12 mouse cellular contexts compared by ENCODE assay signal in the genomic region with DNA sequence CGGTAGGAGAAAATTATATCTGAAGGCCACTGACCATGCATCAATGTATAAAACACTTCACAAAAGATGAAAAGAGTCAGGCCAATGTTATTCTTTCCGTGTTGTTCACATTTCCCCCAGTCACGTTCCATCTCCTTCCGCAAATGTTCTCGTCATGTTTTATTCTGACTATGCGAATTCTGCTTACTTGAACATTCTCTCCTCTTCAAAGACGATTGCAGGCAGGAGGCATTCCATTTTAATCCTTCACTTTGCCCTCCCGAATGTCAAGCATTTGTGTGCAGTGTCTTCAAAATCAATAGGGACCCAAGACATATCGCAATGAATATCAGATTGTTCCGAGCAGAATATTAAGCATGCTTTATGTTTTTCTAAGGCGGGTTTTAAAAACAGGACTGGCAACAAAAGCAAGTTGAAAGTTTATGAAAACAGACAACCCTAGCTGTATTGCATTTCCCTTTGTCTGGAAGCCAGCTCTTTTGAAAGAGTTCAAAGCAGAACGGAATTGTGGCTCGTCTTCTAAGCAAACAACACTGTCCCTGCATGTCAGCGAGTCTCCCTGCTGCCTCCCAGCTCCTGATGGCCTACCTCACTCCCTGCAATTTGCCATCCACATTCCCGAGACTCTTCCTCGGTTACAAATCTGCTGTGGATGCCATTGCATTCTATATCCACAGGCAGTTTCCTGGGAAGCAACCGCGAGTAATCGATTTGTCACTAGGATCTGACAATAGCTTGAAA.
DNase-seq lines count a peak whose midpoint lies in the region; ATAC-seq and TF ChIP-seq lines count a peak whose summit lies in the region.
"Had no signal": no experiment of that assay in that cellular context is flagged by ENCODE, and none has a peak within 500 bp of the region (broad histone marks: within the 10 kb centered on the region; RNA-seq: fewer than 3 reads in every experiment).

No protein-coding gene starts in this region.

- ATAC-seq in embryonic facial prominence, embryonic 15.5 days (ENCODE audit: insufficient number of reproducible peaks, low FRiP score, low TSS enrichment, low read depth) = 0 out of 2 replicates have a peak, but pooled peaks have one; percentile 26
- ATAC-seq in hindbrain, embryonic 15.5 days (ENCODE audit: low FRiP score, low read depth) = no peak
- ATAC-seq in neural tube, embryonic 13.5 days (ENCODE audit: low read depth) = no peak

- H3K4me1 ChIP-seq in liver, adult 2 months (ENCODE audit: control insufficient read depth, insufficient read depth, low read length) = no peaks in the 10 kb centered on the region
- peaks cover 32% of the 10 kb centered on the region for H3K4me1 ChIP-seq in embryonic facial prominence, embryonic 15.5 days
- peaks cover 15% of the 10 kb centered on the region for H3K4me1 ChIP-seq in hindbrain, embryonic 15.5 days (replicated peaks)
- H3K4me1 ChIP-seq in neural tube, embryonic 13.5 days (replicated peaks) = peaks cover 23% of the 10 kb centered on the region
- H3K4me1 ChIP-seq: liver, embryonic 13.5 days had no signal

- no peak for TF ChIP-seq POLR2A in liver, adult 2 months (IDR thresholded peaks at IDR 0.05; ENCODE audit: extremely low read depth, insufficient read depth, low read length)

- no peak for TF ChIP-seq CTCF in liver, adult 2 months (IDR thresholded peaks at IDR 0.05; ENCODE audit: low read depth, low read length)

- H3K9me3 ChIP-seq in embryonic facial prominence, embryonic 15.5 days (replicated peaks) = no peaks in the 10 kb centered on the region
- no peaks in the 10 kb centered on the region for H3K9me3 ChIP-seq in hindbrain, embryonic 15.5 days
- no peaks in the 10 kb centered on the region for H3K9me3 ChIP-seq in neural tube, embryonic 13.5 days
- H3K9me3 ChIP-seq: liver, embryonic 13.5 days had no signal

- no peak overlapping the region for H3K4me2 ChIP-seq in embryonic facial prominence, embryonic 15.5 days (replicated peaks)
- peak overlapping the region; percentile 28 for H3K4me2 ChIP-seq in hindbrain, embryonic 15.5 days
- peak overlapping the region; percentile 13; the same call in 1 of the 2 replicates for H3K4me2 ChIP-seq in neural tube, embryonic 13.5 days
- H3K4me2 ChIP-seq: heart, embryonic 11.5 days; liver, embryonic 13.5 days had no signal

- peak; percentile 53 for DNase-seq in liver, adult 2 months (ENCODE audit: extremely low read depth, low read depth, low spot score)
- DNase-seq in liver = no peak
- DNase-seq in lung, postnatal 14 days = no peak
- no peak for DNase-seq in kidney, adult 8-10 months
- DNase-seq: cerebellum, adult 11 months; kidney, adult 18-20 months; liver, embryonic 13.5 days; thymus, postnatal 14 days had no signal

- H3K9ac ChIP-seq in liver, adult 2 months (ENCODE audit: low read depth, low read length) = no peak overlapping the region
- no peak overlapping the region for H3K9ac ChIP-seq in embryonic facial prominence, embryonic 15.5 days
- peak overlapping the region; percentile 18; the same call in 1 of the 2 replicates for H3K9ac ChIP-seq in hindbrain, embryonic 15.5 days
- H3K9ac ChIP-seq in neural tube, embryonic 13.5 days = 0 out of 2 replicates have a peak overlapping the region, but pooled peaks have one; percentile 14
- H3K9ac ChIP-seq: liver, embryonic 13.5 days had no signal

- no peaks in the 10 kb centered on the region for H3K36me3 ChIP-seq in liver, adult 2 months (ENCODE audit: control insufficient read depth, insufficient read depth, low read length)
- H3K36me3 ChIP-seq in embryonic facial prominence, embryonic 15.5 days = no peaks in the 10 kb centered on the region
- H3K36me3 ChIP-seq in hindbrain, embryonic 15.5 days = no peaks in the 10 kb centered on the region
- no peaks in the 10 kb centered on the region for H3K36me3 ChIP-seq in neural tube, embryonic 13.5 days
- H3K36me3 ChIP-seq: liver, embryonic 13.5 days had no signal

- WGBS in liver, adult 2 months = 58% methylated on average over 19 of the region's 19 CpGs
- 24% methylated on average over 19 of the region's 19 CpGs for WGBS in embryonic facial prominence, embryonic 15.5 days
- WGBS in hindbrain, embryonic 15.5 days = 14% methylated on average over 19 of the region's 19 CpGs
- 34% methylated on average over 19 of the region's 19 CpGs for WGBS in neural tube, embryonic 13.5 days

- H3K79me2 ChIP-seq in liver, adult 2 months (ENCODE audit: control insufficient read depth, insufficient read depth, low read length) = no peaks in the 10 kb centered on the region

- no peaks in the 10 kb centered on the region for H3K27me3 ChIP-seq in liver, adult 2 months (ENCODE audit: control insufficient read depth, insufficient read depth, low read length)
- H3K27me3 ChIP-seq in embryonic facial prominence, embryonic 15.5 days = no peaks in the 10 kb centered on the region
- no peaks in the 10 kb centered on the region for H3K27me3 ChIP-seq in hindbrain, embryonic 15.5 days
- H3K27me3 ChIP-seq in neural tube, embryonic 13.5 days = no peaks in the 10 kb centered on the region
- H3K27me3 ChIP-seq: liver, embryonic 13.5 days had no signal

- no peak overlapping the region for H3K4me3 ChIP-seq in liver, adult 2 months (ENCODE audit: insufficient read depth, low read depth, low read length)
- no peak overlapping the region for H3K4me3 ChIP-seq in embryonic facial prominence, embryonic 15.5 days (replicated peaks)
- H3K4me3 ChIP-seq in hindbrain, embryonic 15.5 days = no peak overlapping the region
- no peak overlapping the region for H3K4me3 ChIP-seq in neural tube, embryonic 13.5 days
- H3K4me3 ChIP-seq: liver, embryonic 13.5 days had no signal

- H3K27ac ChIP-seq in liver, adult 2 months (replicated peaks; ENCODE audit: insufficient read depth, low read depth, low read length) = no peak overlapping the region
- H3K27ac ChIP-seq in embryonic facial prominence, embryonic 15.5 days (replicated peaks) = peak overlapping the region; percentile 85
- peak overlapping the region; percentile 73 for H3K27ac ChIP-seq in hindbrain, embryonic 15.5 days (replicated peaks)
- H3K27ac ChIP-seq in neural tube, embryonic 13.5 days (replicated peaks) = peak overlapping the region; percentile 52
- H3K27ac ChIP-seq: liver, embryonic 13.5 days had no signal

Comparison
In these comparisons a context has a peak if more than half of its experiments do, and no peak if none do; other contexts are left out.
1. H3K9ac ChIP-seq: peak in hindbrain, embryonic 15.5 days (single experiment) and neural tube, embryonic 13.5 days (single experiment); none in liver, adult 2 months (single experiment) and embryonic facial prominence, embryonic 15.5 days (single experiment).